10 mouse cellular contexts compared by ENCODE assay signal in the genomic region with DNA sequence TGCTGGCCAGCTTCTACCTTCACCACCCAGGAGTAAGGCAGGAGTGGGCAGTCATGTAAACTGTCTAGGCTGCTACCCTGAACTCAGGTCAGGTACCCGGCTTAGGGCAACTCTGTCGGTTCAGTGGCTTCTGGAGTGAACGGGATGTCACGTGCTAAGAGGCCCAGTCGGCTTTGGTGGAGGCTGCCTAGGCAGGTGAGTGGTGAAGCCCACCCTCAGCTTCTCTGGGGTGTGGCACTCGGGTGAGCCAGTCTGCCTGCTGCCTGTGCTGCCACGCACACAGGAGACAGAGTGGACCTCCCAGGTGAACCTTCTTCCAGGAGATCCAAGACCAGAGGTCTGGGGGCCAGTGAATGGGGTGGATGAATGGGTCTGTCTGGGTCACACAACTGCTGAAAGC.
DNase-seq lines count a peak whose midpoint lies in the region; ATAC-seq lines count a peak whose summit lies in the region.
"Had no signal": no experiment of that assay in that cellular context is flagged by ENCODE, and none has a peak within 500 bp of the region (broad histone marks: within the 10 kb centered on the region; RNA-seq: fewer than 3 reads in every experiment).

No protein-coding gene starts in this region.

- WGBS in heart, embryonic 13.5 days, result 66% methylated on average over 7 of the region's 7 CpGs
- WGBS in lung, embryonic 15.5 days, result 54% methylated on average over 7 of the region's 7 CpGs
- WGBS in embryonic facial prominence, embryonic 15.5 days, result 73% methylated on average over 7 of the region's 7 CpGs
- WGBS in macrophage (ENCODE audit: missing documents), result 75% methylated on average over 7 of the region's 7 CpGs

- H3K9me3 ChIP-seq in heart, embryonic 13.5 days, result no peaks in the 10 kb centered on the region
- H3K9me3 ChIP-seq in lung, embryonic 15.5 days, result no peaks in the 10 kb centered on the region
- no peaks in the 10 kb centered on the region for H3K9me3 ChIP-seq in embryonic facial prominence, embryonic 15.5 days (replicated peaks)
- H3K9me3 ChIP-seq: neural tube, embryonic 13.5 days had no signal

- peak overlapping the region; percentile 99 for H3K27ac ChIP-seq in heart, embryonic 13.5 days (replicated peaks)
- H3K27ac ChIP-seq in lung, embryonic 15.5 days, result peak overlapping the region; percentile 89
- 0 out of 2 replicates have a peak overlapping the region, but pooled peaks have one; percentile 17 for H3K27ac ChIP-seq in embryonic facial prominence, embryonic 15.5 days (replicated peaks)
- H3K27ac ChIP-seq in macrophage, result peak overlapping the region; percentile 100

- H3K4me3 ChIP-seq in heart, embryonic 13.5 days, result no peak overlapping the region
- H3K4me3 ChIP-seq in lung, embryonic 15.5 days, result no peak overlapping the region
- no peak overlapping the region for H3K4me3 ChIP-seq in embryonic facial prominence, embryonic 15.5 days (replicated peaks)
- no peak overlapping the region for H3K4me3 ChIP-seq in macrophage (ENCODE audit: inconsistent target)
- H3K4me3 ChIP-seq: neural tube, embryonic 13.5 days had no signal

- H3K79me2 ChIP-seq in macrophage (ENCODE audit: inconsistent target), result peaks cover 26% of the 10 kb centered on the region; the same call in 1 of the 2 replicates

- peaks cover 61% of the 10 kb centered on the region for H3K4me1 ChIP-seq in heart, embryonic 13.5 days
- peaks cover 40% of the 10 kb centered on the region for H3K4me1 ChIP-seq in lung, embryonic 15.5 days
- H3K4me1 ChIP-seq in embryonic facial prominence, embryonic 15.5 days, result peaks cover 46% of the 10 kb centered on the region

- H3K36me3 ChIP-seq in heart, embryonic 13.5 days, result peaks cover 10% of the 10 kb centered on the region; the same call in 1 of the 2 replicates
- H3K36me3 ChIP-seq in lung, embryonic 15.5 days, result peaks cover 3% of the 10 kb centered on the region; the same call in 1 of the 2 replicates
- 0 out of 2 replicates have a peak, but pooled peaks cover 2% of the 10 kb centered on the region for H3K36me3 ChIP-seq in embryonic facial prominence, embryonic 15.5 days
- H3K36me3 ChIP-seq in macrophage (ENCODE audit: inconsistent target), result no peaks in the 10 kb centered on the region; the same call in 1 of the 2 replicates

- H3K4me2 ChIP-seq in heart, embryonic 13.5 days, result no peak overlapping the region
- no peak overlapping the region for H3K4me2 ChIP-seq in lung, embryonic 15.5 days
- H3K4me2 ChIP-seq in embryonic facial prominence, embryonic 15.5 days (replicated peaks), result no peak overlapping the region
- H3K4me2 ChIP-seq: neural tube, embryonic 13.5 days had no signal

- ATAC-seq in heart, embryonic 13.5 days (ENCODE audit: extremely low read depth, insufficient number of reproducible peaks, low FRiP score, low TSS enrichment), result no peak
- no peak for ATAC-seq in lung, embryonic 15.5 days (ENCODE audit: borderline replicate concordance, extremely low read depth, low FRiP score, low TSS enrichment)
- ATAC-seq in embryonic facial prominence, embryonic 15.5 days (ENCODE audit: insufficient number of reproducible peaks, low FRiP score, low TSS enrichment, low read depth), result no peak
- ATAC-seq: activated CD4-positive, CD25-positive, alpha-beta regulatory T cell, adult 4 months had no signal

- DNase-seq in heart, adult 9 months (ENCODE audit: low spot score in 2 of 2), result no peak
- DNase-seq in lung, adult 18-20 months, result no peak
- no peak for DNase-seq in urinary bladder, postnatal 36 days (ENCODE audit: low spot score in 2 of 2)
- no peak for DNase-seq in thymus, postnatal 4 days

- peak overlapping the region; percentile 75 for H3K9ac ChIP-seq in heart, embryonic 13.5 days
- H3K9ac ChIP-seq in lung, embryonic 15.5 days, result no peak overlapping the region
- no peak overlapping the region for H3K9ac ChIP-seq in embryonic facial prominence, embryonic 15.5 days
- H3K9ac ChIP-seq: neural tube, embryonic 13.5 days had no signal

- H3K27me3 ChIP-seq in heart, embryonic 13.5 days (replicated peaks), result no peaks in the 10 kb centered on the region
- H3K27me3 ChIP-seq in lung, embryonic 15.5 days, result no peaks in the 10 kb centered on the region
- no peaks in the 10 kb centered on the region for H3K27me3 ChIP-seq in embryonic facial prominence, embryonic 15.5 days
- H3K27me3 ChIP-seq: neural tube, embryonic 13.5 days had no signal

Comparison
In these comparisons a context has a peak if more than half of its experiments do, and no peak if none do; other contexts are left out.
1. H3K27ac ChIP-seq: peak in every context shown above with its lines; median percentile 100 in macrophage; 99 in heart, embryonic 13.5 days; 89 in lung, embryonic 15.5 days; 17 in embryonic facial prominence, embryonic 15.5 days.